Mouse (Mus musculus): ENCODE data around the gene Cyp4v3. TPM values are rescaled to one million over a fixed set of nuclear protein-coding genes. Genes with fewer than 3 reads are reported as not detected.

Cyp4v3 gene
- polyA plus RNA-seq, 1 experiment: 2.1 TPM

GRCm38 (mm10) chr8:45295276-45295675 lies 37.7 kb downstream of the Cyp4v3 start:
- Histone ChIP-seq H3K27me3 (ENCODE audit: control insufficient read depth, insufficient read depth, low read length) (no peaks in the 10 kb centered on the region), H3K36me3 (ENCODE audit: control insufficient read depth, insufficient read depth, low read length) (no peaks in the 10 kb centered on the region), H3K27ac (ENCODE audit: insufficient read depth, low read length) (no peak overlapping the region), H3K4me3 (ENCODE audit: extremely low read depth, insufficient read depth, insufficient read length) (no peak overlapping the region), H3K4me1 (ENCODE audit: control insufficient read depth, insufficient read depth, insufficient read length) (no peaks in the 10 kb centered on the region)
- TF ChIP-seq CTCF (IDR thresholded peaks at IDR 0.05; ENCODE audit: extremely low read depth, insufficient read depth, insufficient read length, insufficient replicate concordance) (no peak), POLR2A (IDR thresholded peaks at IDR 0.05; ENCODE audit: low read depth, low read length) (no peak)
- WGBS: 90% methylated on average over 6 of the region's 6 CpGs
- no peak for DNase-seq (ENCODE audit: low read depth in 1 of 2, low spot score in 2 of 2)

- no peaks in the 10 kb centered on the region for H3K27me3 ChIP-seq (ENCODE audit: control insufficient read depth, insufficient read depth, low read length)
- whole genome bisulfite sequencing: 90% methylated on average over 7 of the region's 7 CpGs
- H3K4me1 ChIP-seq (ENCODE audit: control insufficient read depth, insufficient read depth, insufficient read length): no peaks in the 10 kb centered on the region
- TF ChIP-seq POLR2A (IDR thresholded peaks at IDR 0.05; ENCODE audit: low read depth, low read length): no peak
- TF ChIP-seq CTCF (IDR thresholded peaks at IDR 0.05; ENCODE audit: extremely low read depth, insufficient read depth, insufficient read length, insufficient replicate concordance): no peak
- no peak for DNase-seq (ENCODE audit: low read depth in 1 of 2, low spot score in 2 of 2)
- H3K4me3 ChIP-seq (ENCODE audit: extremely low read depth, insufficient read depth, insufficient read length): no peak within 1 kb of the TSS
- no peaks in the 10 kb centered on the region for H3K36me3 ChIP-seq (ENCODE audit: control insufficient read depth, insufficient read depth, low read length)
- no peak within 1 kb of the TSS for H3K27ac ChIP-seq (ENCODE audit: insufficient read depth, low read length)
These were observed 38.3 kb downstream of the Cyp4v3 start, which contains the start of gene Klkb1 for GRCm38 (mm10) chr8:45294687-45295086. Klkb1 (minus strand) TSS chr8:45294859.

GRCm38 (mm10) chr8:45291790-45292189 lies 41.2 kb downstream of the Cyp4v3 start:
- H3K27me3 ChIP-seq (ENCODE audit: control insufficient read depth, insufficient read depth, low read length): no peaks in the 10 kb centered on the region
- no peaks in the 10 kb centered on the region for H3K36me3 ChIP-seq (ENCODE audit: control insufficient read depth, insufficient read depth, low read length)
- WGBS: 94% methylated on average over 2 of the region's 2 CpGs

GRCm38 (mm10) chr8:45281630-45282029 lies 51.4 kb downstream of the Cyp4v3 start:
- TF ChIP-seq POLR2A (IDR thresholded peaks at IDR 0.05; ENCODE audit: low read depth, low read length) (no peak), CTCF (IDR thresholded peaks at IDR 0.05; ENCODE audit: extremely low read depth, insufficient read depth, insufficient read length, insufficient replicate concordance) (no peak)
- no peak for DNase-seq (ENCODE audit: low read depth in 1 of 2, low spot score in 2 of 2)
- WGBS: 87% methylated on average over 8 of the region's 8 CpGs

More at GRCm38 (mm10) chr8:45291790-45292189, 41.2 kb downstream of the Cyp4v3 start:
- H3K4me1 ChIP-seq (ENCODE audit: control insufficient read depth, insufficient read depth, insufficient read length): no peaks in the 10 kb centered on the region
- TF ChIP-seq CTCF (IDR thresholded peaks at IDR 0.05; ENCODE audit: extremely low read depth, insufficient read depth, insufficient read length, insufficient replicate concordance) (no peak), POLR2A (IDR thresholded peaks at IDR 0.05; ENCODE audit: low read depth, low read length) (no peak)
- H3K27ac ChIP-seq (ENCODE audit: insufficient read depth, low read length): no peak overlapping the region
- no peak for DNase-seq (ENCODE audit: low read depth in 1 of 2, low spot score in 2 of 2)
- H3K4me3 ChIP-seq (ENCODE audit: extremely low read depth, insufficient read depth, insufficient read length): no peak overlapping the region

DNA sequence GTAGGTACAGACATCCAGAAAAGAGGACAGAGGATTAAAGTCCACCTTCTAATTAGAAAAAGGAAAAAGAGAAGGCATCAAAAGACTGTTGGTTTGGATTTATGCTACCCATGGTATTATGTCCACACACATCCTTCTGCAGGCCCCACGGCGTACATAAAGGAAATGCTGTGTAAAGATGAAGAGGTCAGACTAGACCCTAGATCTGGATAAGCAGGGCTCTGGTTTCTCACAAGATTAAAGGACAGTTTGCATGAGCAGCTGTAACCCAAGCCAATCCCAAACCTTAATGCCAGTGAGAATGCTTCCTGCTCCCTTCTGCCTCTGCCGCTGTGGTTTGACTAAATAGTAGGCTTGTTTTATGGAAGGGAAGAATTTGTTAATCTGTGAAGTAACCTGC lies 55.6 kb downstream of the Cyp4v3 start:
- DNase-seq (ENCODE audit: low read depth in 1 of 2, low spot score in 2 of 2): no peak
- H3K27me3 ChIP-seq (ENCODE audit: control insufficient read depth, insufficient read depth, low read length): no peaks in the 10 kb centered on the region
- H3K27ac ChIP-seq (ENCODE audit: insufficient read depth, low read length): no peak overlapping the region
- H3K4me3 ChIP-seq (ENCODE audit: extremely low read depth, insufficient read depth, insufficient read length): no peak overlapping the region
- WGBS: 88% methylated on average over 3 of the region's 3 CpGs
- no peaks in the 10 kb centered on the region for H3K36me3 ChIP-seq (ENCODE audit: control insufficient read depth, insufficient read depth, low read length)
- H3K4me1 ChIP-seq (ENCODE audit: control insufficient read depth, insufficient read depth, insufficient read length): no peaks in the 10 kb centered on the region
- TF ChIP-seq CTCF (IDR thresholded peaks at IDR 0.05; ENCODE audit: extremely low read depth, insufficient read depth, insufficient read length, insufficient replicate concordance) (no peak), POLR2A (IDR thresholded peaks at IDR 0.05; ENCODE audit: low read depth, low read length) (no peak)

More at GRCm38 (mm10) chr8:45281630-45282029, 51.4 kb downstream of the Cyp4v3 start:
- no peaks in the 10 kb centered on the region for H3K27me3 ChIP-seq (ENCODE audit: control insufficient read depth, insufficient read depth, low read length)
- H3K36me3 ChIP-seq (ENCODE audit: control insufficient read depth, insufficient read depth, low read length): no peaks in the 10 kb centered on the region
- H3K27ac ChIP-seq (ENCODE audit: insufficient read depth, low read length): no peak overlapping the region
- no peak overlapping the region for H3K4me3 ChIP-seq (ENCODE audit: extremely low read depth, insufficient read depth, insufficient read length)
- H3K4me1 ChIP-seq (ENCODE audit: control insufficient read depth, insufficient read depth, insufficient read length): no peaks in the 10 kb centered on the region

GRCm38 (mm10) chr8:45274317-45274716 lies 58.7 kb downstream of the Cyp4v3 start:
- no peak overlapping the region for H3K4me3 ChIP-seq (ENCODE audit: extremely low read depth, insufficient read depth, insufficient read length)
- no peaks in the 10 kb centered on the region for H3K36me3 ChIP-seq (ENCODE audit: control insufficient read depth, insufficient read depth, low read length)
- no peak for DNase-seq (ENCODE audit: low read depth in 1 of 2, low spot score in 2 of 2)
- TF ChIP-seq CTCF (IDR thresholded peaks at IDR 0.05; ENCODE audit: extremely low read depth, insufficient read depth, insufficient read length, insufficient replicate concordance) (no peak), POLR2A (IDR thresholded peaks at IDR 0.05; ENCODE audit: low read depth, low read length) (no peak)
- H3K4me1 ChIP-seq (ENCODE audit: control insufficient read depth, insufficient read depth, insufficient read length): no peaks in the 10 kb centered on the region
- no peak overlapping the region for H3K27ac ChIP-seq (ENCODE audit: insufficient read depth, low read length)
- 83% methylated on average over 4 of the region's 4 CpGs for WGBS
- no peaks in the 10 kb centered on the region for H3K27me3 ChIP-seq (ENCODE audit: control insufficient read depth, insufficient read depth, low read length)

GRCm38 (mm10) chr8:45269056-45269455 lies 64.0 kb downstream of the Cyp4v3 start:
- TF ChIP-seq POLR2A (IDR thresholded peaks at IDR 0.05; ENCODE audit: low read depth, low read length): no peak
- no peak for TF ChIP-seq CTCF (IDR thresholded peaks at IDR 0.05; ENCODE audit: extremely low read depth, insufficient read depth, insufficient read length, insufficient replicate concordance)

More at GRCm38 (mm10) chr8:45269056-45269455, 64.0 kb downstream of the Cyp4v3 start:
- H3K4me3 ChIP-seq (ENCODE audit: extremely low read depth, insufficient read depth, insufficient read length): no peak overlapping the region
- DNase-seq (ENCODE audit: low read depth in 1 of 2, low spot score in 2 of 2): no peak
- H3K27ac ChIP-seq (ENCODE audit: insufficient read depth, low read length): no peak overlapping the region
- no peaks in the 10 kb centered on the region for H3K4me1 ChIP-seq (ENCODE audit: control insufficient read depth, insufficient read depth, insufficient read length)
- H3K27me3 ChIP-seq (ENCODE audit: control insufficient read depth, insufficient read depth, low read length): no peaks in the 10 kb centered on the region
- H3K36me3 ChIP-seq (ENCODE audit: control insufficient read depth, insufficient read depth, low read length): no peaks in the 10 kb centered on the region

Data from spleen, adult 2 months (tissue).